Mouse (Mus musculus): Measurements from ENCODE around the gene Gpr160.

Gpr160 gene

GRCm38 (mm10) chr3:30899407-30899806, 43.7 kb downstream of the Gpr160 start:
- DNase-seq (ENCODE audit: low spot score in 2 of 2) = no peak

- no peak for DNase-seq (ENCODE audit: low spot score in 2 of 2)
These were observed 48.9 kb downstream of the Gpr160 start for GRCm38 (mm10) chr3:30904658-30905057.

GRCm38 (mm10) chr3:30917160-30917559, 61.4 kb downstream of the Gpr160 start:
- no peak for DNase-seq (ENCODE audit: low spot score in 2 of 2)

- no peak for DNase-seq (ENCODE audit: low spot score in 2 of 2)
These were observed 71.9 kb downstream of the Gpr160 start for GRCm38 (mm10) chr3:30927664-30928063.

- no peak for DNase-seq (ENCODE audit: low spot score in 2 of 2)
These were observed 74.1 kb downstream of the Gpr160 start for GRCm38 (mm10) chr3:30929828-30930227.

- no peak for DNase-seq (ENCODE audit: low spot score in 2 of 2)
These were observed 78.6 kb downstream of the Gpr160 start for GRCm38 (mm10) chr3:30934384-30934783.

Measured in spleen, postnatal 14 days (tissue).